Mouse (Mus musculus): ENCODE results near the gene Plk1.

DNA sequence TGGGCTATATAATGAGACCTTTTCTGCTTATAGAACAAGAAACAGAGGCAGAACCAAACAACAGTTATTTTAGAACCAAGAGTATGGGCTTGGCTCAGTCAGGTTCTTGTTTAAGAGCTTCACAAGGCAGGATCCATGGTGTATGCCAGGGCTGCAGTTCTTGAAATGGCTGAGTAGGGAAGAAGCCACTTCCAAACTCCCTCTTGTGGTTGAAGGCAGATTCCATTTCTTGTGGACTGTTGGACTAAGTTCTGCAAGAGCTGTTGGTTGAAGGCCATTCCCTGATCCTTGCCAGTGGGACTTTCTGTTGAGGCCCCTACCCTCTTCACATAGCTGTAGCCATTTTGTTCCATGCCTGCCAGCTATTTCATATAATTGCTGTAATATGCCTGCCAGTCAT is 34.7 kb downstream of the Plk1 start:
- TF ChIP-seq POLR2A (IDR thresholded peaks at IDR 0.05; ENCODE audit: extremely low read depth, insufficient read depth, low read length) = no peak
- TF ChIP-seq CTCF (IDR thresholded peaks at IDR 0.05; ENCODE audit: extremely low read depth, insufficient read depth, low read length) = no peak

Measured in cortical plate, adult 2 months (tissue).